Mouse (Mus musculus): ENCODE results near the gene Scrg1.
A peak's percentile ranks its signal among the peaks of the same experiment; 100 is the strongest.
"Not testable (repeated sequence)": the region's sequence is repeated elsewhere in the genome, so short reads cannot be mapped to it uniquely, and the experiment has no call there.

Scrg1 gene

DNA sequence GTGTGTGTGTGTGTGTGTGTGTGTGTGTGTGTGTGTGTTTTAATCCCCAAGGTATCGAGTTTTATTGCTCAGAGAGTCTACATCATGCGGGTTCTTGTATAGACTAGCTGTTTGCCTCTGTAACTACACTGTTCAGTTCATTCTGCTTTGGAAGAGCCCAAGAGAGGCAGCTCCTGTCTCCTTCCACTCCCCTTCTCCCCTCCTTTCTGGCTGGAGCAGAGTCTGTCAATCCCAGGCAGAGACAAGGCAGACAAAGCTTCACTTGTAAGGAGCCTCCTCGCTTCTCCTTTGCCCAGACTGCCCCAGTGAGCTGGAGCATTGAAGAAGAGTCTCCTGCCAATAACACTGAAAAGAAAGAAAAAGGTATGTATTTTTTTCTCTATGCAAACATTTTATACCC is at the start of gene Scrg1:
Gene Scrg1, plus strand, starts transcription at position 159 of the 400 bp plus-strand sequence.
- no peak for DNase-seq

DNA sequence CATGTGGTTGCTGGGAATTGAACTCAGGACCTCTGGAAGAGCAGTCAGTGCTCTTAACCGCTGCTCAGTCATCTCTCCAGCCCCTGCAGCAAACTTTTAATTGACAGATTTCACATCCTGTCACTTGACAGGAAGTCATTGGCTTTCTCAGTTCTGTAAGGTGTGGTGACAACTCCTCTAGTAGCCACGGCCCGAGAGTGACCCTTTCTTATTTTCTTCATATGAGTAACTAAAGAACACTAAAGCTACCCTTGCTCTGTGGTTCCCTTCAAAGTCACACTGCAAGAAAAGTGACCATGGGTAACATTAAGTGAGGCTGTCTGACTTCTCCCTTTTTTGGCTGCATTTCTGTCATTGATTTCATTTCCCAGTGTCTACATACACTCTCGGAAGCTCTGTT is 49.4 kb upstream of the Scrg1 start:
- no peak for DNase-seq

DNA sequence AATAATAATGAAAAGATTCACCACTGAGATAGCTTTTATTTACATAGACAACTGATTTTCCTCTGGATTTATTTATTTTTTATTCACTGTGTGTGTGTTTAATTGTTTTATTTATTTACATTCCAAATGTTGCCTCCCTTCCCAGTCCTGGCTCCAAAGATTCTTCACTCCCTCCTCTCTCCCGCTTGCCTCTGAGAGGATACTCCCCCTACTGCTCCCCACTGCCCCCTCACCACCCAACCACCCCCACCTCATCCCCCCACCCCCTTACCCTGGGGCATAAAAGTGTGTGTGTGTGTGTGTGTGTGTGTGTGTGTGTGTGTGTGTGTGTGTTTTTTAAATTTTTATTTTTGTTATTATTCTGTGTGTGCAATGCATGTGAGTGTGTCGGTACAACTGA is 46.4 kb upstream of the Scrg1 start:
- DNase-seq = no peak

DNA sequence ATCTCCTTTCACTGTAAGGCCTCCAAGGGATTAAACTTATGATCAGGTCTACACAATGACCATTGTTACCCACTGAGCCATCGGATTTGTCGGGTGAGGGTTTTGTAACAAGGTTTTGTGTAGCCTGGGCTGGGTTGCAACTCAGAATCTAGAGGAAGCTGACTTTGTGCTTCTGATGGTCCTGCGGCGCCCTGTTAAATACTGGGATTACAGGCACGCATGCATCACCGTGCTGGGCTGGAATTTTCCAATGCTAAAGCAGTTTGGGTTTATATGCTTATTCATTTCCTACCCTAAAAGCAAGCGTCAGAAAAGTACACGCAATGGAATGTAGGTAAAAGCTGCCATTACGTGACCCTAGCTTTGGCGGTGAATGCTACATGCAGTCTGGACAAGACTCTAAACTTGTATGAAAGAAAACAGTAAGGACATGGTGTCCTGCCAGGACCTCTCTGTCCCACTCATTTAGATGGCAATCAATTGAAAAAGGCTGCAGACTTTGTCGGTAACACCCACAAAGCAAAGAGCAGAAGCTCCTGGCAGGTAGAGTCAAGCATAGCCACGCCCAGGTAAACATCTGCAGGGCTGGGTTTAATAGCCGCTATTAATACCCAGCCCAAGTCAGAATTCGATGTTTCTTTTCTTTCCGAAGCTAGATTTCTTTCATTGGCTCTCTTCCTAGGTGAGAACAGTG is 45.8 kb upstream of the Scrg1 start:
- no peak for DNase-seq

DNA sequence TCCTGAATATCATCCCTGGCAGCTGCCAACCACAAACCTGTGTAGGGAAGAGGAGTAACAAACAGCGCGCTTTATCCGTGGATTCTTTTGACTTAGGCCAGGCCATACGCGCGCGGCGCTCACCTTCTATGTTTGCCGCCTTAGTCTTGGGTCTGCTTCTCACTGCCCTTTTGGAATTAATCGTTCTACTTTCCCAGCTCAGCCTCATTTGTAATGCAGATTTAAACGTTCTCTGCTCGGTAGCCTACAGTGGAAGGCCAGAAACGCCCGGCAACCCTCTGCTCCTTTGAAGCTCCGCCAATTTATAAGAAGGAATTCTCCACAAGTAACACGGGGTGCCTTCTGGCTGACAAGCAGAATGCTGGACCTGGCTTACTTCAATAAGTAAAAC is 45.3 kb upstream of the Scrg1 start:
- DNase-seq = no peak

DNA sequence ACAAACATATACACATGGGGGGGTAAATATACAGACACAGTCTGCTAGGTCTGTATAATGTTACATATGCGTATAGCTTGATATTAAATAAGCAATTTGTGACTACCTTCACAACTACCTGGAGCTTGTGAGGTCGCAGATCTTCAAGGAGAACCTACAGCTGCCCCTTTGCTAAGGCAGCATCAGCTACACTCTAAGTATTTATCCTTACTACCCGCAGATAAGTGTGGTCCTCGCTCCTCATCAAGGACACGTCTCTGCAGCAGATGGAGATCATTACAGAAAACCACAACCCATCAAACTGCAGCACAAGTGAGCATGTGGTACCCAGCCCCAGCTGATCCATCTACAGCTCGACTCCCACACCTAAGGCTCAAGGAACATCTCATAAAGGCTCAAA is 44.4 kb upstream of the Scrg1 start:
- DNase-seq = no peak

DNA sequence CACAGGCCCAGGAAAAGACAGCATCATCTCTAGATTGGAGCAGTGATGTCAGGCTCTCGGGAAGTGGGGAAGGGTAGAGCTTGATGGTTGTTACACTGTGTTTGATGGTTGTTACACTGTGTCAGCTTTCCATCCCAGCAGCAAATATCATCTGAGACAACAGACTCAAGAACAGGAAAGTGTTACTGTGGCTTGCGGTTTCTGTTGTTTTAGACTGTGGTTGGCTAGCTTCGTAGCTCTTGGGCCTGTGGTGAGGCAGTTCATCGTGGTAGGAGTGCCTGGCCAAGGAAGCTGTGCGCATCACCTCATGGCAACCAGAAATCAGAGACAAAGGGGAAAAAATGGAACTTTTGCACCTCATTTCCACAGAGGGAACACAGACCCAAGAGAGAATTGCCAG is 38.9 kb upstream of the Scrg1 start:
- DNase-seq = no peak

DNA sequence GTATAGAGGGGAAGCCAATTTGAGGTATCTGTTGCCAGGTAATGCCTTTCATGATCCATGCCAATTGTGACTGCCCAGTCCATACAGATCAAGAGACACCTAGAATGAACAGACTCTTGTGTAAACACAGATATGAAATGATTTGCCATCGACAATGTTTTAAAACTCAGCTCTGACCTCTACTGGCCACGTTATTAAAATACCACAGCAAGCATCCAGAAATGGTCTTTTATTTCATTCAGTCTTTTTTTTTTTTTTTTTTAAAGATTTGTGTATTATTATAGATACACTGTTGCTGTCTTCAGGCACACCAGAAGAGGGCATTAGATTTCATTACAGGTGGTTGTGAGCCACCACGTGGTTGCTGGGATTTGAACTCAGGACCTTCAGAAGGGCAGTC is 29.6 kb upstream of the Scrg1 start:
- peak; percentile 48 for DNase-seq

DNA sequence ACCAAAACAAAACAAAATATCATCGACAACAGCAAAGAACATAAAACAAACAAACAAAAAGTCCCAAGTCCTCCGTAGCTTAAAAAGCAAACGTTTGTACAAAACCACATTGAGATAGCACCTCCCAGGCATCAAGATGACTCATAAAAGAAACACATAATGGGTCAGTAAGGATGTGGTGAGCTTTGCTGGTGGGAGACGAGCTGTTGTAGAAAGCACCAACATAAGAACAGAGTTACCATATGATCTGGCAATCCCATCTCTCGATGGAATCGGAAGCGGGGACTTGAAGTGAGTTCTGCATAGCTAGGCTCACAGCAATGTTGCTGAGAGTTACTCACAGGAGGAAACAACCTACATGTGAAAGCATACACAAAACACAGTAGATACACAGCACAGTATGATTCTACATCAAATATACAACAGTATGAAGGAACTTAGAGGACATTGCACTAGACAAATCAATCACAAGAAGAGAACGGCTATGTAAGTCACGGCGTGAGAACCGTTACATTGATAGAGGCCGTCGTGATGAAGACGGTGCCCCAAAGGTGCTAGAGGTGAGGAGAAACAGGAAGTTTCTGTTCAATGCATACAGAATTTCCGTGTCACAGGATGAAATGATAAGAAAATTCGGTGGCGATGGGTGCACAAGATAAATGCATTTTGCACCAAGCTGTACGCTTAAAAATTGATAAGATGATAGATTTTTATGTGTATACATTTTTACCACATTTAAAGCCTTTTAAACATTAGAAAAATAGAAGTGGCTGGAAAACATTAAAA is 27.9 kb upstream of the Scrg1 start:
- no peak for DNase-seq

DNA sequence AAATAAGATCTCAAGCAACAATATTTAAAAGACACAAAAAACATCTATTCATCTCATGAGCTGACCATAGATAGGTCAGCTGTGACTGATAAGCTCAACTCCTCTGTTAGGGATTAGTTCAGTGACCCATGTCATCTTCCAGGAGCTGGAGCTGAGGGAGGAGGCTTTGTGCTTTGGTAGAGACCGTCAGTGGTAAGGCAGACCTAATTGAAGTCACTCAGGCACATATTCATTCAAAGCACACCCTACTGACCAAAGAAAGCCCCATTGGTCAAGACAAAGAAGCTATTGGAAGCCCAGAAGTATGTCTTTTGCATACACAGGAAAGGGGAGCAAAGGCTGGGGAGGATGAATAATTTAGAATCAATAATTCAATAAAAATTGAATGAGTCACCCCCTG is 27.2 kb upstream of the Scrg1 start:
- no peak for DNase-seq

DNA sequence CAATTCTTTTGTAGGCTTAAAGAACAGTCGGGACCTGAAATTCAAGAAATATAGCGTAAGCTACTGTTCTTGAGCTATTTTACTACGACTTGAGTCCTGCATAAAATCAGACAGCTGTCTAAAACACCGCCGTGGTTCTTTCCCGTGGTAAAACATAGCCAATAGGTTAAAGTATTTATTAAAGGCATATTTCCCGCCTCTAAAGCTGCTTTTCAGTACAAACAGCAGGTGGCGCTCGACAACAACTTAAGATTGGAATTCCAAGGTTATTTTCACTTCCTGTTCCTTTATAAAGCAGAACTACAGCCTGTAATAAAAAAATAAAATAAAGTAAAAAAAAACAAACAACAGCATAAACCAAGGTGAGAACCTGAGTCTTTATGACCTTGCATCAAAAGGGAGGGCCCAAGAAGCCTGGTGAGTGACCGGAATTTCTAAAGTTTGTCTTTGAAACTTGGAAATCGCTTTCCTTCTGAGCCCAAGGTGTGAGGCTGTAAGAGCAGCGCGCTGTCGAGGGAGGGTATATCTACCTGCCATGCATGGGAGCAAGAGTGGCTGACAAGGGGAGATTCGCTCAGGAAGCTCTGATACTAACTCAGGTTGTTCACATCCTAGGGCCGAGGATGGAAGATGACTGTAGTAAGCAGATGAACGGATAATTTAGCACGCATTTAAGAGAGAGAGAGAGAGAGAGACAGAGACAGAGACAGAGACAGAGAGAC is 26.4 kb upstream of the Scrg1 start:
- peak; percentile 85 for DNase-seq

DNA sequence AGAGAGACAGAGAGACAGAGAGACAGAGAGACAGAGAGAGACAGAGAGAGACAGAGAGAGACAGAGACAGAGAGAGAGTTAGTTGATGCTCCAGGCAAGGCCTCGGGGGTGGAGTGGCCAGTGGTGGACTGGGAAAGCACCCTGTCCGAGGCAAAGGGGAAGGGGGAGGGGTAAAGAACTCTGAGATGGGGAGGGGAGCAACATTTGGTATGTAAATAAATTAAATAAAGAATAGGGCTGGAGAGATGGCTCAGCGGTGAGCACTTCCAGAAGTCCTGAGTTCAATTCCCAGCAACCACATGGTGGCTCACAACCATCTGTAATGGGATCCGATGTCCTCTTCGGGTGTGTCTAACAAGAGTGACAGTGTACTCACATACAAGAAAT is 25.8 kb upstream of the Scrg1 start:
- DNase-seq = not testable (repeated sequence)

DNA sequence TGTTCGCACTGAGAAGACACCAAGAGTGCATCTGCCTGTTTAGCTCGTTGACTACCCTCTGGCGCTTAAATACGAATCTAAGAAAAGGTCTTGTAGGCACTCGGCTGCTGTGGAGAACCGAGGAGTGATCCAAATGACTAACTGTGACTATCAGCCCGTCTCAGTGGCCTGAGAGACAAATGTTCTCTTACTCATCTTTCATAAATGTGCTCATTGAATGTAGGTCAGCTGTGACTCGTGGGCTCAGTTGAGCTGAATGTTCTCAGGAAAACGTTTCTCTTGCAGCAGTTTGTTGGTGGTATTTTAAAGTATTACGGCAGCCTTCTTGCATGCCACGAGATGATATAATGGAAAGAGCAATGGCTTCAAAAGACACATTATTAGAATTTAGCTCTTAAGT is 24.8 kb upstream of the Scrg1 start:
- no peak for DNase-seq

DNA sequence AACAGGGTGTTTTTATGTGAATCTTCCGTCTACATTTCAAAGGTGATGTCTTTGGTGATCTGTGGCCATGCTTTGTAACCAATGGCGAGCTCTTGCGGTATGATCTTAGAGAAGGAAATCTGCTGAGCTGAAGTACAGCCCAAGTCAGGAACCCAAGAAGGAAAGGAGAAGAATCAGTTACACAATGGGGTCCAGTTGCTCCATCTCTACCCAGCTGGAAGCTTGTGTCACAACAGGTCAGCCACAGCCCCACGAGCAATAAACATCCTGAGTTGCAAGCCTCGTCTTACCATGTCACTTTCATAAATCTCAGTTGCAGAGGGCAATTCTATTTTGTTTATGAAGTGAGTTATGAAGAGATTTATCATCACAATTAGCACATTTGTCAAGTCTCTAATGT is 22.9 kb upstream of the Scrg1 start:
- DNase-seq = peak; percentile 29

DNA sequence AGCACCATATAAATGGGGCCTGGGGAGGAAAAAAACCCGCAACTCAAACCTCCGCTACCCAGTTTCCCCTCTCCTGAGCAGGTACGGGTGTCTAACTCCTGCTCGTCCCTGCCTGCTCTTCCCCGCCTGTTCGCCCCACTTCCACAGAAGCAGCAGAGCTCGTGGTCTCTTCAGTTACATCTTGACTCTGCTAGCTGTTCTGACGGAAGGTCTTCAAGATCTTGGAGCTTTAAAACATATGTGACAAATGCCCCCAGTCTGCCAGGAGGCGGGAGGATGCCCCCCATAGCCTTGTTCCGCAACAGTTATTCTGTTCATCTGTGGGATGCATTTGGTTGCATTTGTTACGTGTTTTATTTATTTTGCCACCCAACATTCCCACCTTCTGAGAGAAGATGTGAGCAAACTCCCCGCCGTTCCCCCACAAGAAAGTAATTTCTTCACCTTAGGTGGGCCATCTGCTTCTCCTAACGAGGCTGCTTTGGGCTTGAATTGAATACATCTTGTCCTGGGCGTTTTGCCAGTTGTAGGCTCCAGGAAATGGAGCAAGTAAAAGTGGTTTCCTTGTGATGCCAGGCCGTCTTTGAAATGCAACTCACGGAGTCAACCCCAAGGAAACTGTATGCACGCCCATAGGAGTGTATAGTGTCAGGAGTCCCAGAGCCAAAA is 19.8 kb upstream of the Scrg1 start:
- DNase-seq = peak; percentile 45

DNA sequence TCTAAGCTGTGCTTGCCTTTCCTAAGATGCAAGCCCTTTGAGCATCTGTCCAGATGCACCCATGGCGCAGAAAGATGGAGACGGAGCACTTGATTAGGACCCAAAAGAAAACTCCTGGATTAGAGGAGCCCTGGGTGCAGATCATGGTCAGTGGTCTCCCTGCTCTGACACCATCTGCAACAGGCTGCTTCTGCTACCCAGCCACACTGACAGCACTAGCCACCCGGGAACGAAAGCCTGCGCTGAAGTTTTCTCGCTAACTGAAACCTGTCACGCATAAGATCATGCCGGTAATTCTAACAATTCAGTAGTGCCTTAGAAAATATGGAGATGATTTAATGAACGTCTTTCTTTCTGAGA is 19.3 kb upstream of the Scrg1 start:
- no peak for DNase-seq

DNA sequence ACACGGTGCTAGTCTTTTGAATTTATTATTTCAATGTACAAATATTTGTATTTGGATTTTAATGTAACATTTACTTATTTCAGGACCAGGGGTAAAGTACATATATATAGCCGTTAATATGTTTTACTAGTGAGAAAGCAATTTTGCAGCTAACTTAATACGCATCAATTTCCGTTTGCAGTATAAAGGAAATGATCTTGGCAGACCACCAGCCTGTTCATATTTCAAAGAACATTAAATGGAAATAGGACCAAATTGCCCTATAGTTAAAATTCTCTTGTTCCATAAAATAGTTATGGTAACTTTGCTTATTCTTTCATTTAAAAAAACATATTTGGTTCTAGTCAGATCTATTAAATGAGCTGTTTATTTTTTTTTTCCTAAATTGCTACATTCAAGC is 14.6 kb upstream of the Scrg1 start:
- DNase-seq = no peak

DNA sequence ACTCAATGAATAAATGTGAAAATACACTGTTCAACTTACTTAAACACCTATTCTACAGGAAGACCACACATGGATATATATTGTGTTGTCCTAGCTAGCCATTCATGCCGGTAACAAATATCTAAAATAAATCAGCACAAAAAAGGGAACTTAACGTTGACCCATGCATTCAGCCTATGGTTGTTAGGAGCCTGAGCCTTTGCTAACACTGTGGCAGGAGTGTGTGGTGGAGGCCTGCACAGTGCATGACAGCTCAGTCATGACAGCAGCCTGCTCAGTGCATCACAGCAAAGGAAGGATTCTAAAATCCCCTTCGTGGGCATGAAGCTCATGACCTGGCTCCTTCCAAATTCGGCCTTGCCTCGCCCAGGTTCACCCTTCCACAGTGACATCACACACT is 14.2 kb upstream of the Scrg1 start:
- no peak for DNase-seq

DNA sequence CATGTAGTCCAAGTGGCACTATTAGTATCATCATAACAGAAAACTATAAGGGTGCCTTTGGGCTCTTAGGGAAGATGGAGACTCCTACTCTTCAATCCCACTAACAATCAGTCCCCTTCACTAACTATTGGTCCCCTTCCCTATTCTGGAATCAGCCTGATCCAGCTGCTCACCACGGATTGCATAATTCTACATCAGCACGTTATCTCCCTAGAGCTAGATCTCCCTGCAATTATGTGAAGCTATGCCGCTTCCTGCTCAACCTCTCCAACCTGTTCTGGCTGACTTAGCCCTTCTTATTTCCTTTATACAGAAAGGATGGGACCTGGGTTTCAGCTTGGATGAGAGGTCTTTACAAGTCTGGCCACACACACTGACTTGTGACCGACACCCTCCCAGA is 12.4 kb upstream of the Scrg1 start:
- DNase-seq = no peak

DNA sequence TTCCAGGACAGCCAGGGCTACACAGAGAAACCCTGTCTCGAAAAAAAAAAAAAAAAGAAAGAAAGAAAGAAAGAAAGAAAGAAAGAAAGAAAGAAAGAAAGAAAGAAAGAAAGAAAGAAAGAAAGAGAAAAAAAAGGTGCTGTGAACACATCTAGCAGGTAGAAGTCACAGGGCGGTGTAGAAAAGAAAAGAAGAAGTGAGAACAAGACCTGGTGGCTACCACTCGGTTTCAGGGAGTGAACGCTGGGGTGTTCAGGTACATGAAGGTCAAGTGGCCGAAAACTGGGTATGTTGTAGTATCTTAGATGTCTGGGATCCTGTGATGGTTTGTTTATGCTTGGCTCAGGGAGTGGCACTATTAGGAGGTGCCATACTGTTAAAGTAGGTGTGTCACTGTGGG is 9.8 kb upstream of the Scrg1 start:
- DNase-seq = not testable (repeated sequence)

DNA sequence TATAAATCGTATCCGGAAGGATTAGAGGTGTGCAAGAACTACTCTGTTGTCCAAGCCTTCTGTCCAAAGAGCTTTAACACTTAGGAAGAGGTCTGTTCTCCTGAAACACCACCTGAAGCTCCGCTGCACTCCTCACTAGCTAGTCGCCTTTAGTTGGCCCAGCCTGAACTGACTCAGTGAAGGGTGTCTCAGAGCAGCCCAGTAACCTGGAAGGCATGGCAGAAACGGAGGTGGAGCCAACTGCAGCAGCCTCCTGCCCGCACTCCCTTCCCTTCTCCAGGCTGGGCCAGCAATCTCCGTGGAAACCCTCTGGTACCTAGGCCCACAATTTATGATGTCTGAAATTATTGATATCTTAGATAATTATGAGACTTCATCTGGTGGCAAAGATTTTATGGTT is 5.0 kb upstream of the Scrg1 start:
- DNase-seq = no peak

DNA sequence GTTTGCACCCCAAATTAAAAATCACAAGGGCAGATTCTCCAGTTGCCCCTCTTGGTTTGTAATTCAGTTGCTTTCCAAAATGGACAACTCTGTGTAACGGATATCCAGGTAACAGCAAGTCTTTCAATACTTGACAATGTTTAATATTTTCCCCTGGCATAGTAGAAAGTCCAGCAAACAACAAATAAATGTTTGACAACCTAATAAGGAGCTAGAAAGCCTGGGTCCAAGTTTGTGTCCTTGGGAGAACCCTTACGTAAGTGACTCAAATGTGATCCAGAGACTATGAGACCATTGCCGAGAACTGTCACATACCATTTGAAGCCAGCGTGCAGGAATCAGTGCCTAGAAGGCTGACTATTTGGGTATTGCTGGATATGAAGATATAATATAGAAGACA is 3.8 kb upstream of the Scrg1 start:
- no peak for DNase-seq

DNA sequence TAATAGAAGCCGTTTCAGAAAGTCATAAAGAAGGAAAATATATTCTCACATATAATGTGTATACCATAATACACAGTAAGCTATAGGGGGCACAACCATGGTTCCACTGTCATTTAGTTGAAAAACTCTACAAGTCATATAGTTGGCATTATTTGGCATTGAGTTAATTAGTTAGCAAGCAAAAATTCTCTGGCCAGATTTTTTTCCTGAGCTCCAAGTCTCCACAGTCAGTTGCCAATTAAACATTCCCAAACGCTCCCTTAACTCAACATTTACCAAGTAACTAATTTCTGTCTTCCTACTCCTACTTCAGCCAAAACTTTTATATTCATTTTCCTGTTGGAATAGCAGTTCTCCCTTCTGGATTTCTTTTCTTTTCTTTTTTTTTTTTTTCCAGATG is 2.4 kb upstream of the Scrg1 start:
- no peak for DNase-seq

DNA sequence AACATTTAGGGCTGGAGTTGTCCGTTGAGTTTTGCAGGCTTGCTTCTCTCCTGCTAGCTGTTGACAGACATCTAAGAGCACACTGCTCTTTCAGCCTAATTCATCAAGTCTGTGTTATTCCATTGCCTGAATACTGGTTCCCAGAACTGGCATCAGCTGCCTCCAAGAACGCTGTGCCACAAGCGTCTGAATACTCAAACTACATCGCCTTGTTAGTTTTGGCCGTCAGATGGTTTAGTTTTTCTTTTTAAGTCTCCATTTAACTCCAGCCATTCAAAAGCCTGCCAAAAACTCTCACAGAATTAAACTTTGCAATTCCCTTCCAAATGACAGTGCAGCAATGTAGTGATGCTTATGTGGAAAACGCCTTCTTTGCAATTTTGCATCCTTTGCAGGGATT is 1.4 kb downstream of the Scrg1 start:
- DNase-seq = peak; percentile 4
